Mouse (Mus musculus) myocyte (in vitro differentiated cells): Measurements from ENCODE around the gene Sept7. TPM values are rescaled to one million over a fixed set of nuclear protein-coding genes. Genes with fewer than 3 reads are reported as not detected.
"Not testable (repeated sequence)": the region's sequence is repeated elsewhere in the genome, so short reads cannot be mapped to it uniquely, and the experiment has no call there.

ENCODE experiments used
- H3K27me3 ChIP-seq: one replicate; pipeline ENCODE4 v1.6.1; 2011; ENCODE audit not compliant: control insufficient read depth, insufficient read depth, insufficient read length
- H3K36me3 ChIP-seq: one replicate; pipeline ENCODE4 v1.6.1; 2011; ENCODE audit not compliant: control insufficient read depth, insufficient read depth
- H3K4me2 ChIP-seq: one replicate; pipeline ENCODE4 v1.6.1; 2011; ENCODE audit warnings: low read depth, control low read depth
- H3K4me3 ChIP-seq: one replicate; pipeline ENCODE4 v1.5.1; 2011; ENCODE audit warnings: mild to moderate bottlenecking, control low read depth, moderate library complexity
- H3K79me2 ChIP-seq: one replicate; pipeline ENCODE4 v1.6.1; 2011; ENCODE audit not compliant: control insufficient read depth, insufficient read depth
- H3ac ChIP-seq: one replicate; pipeline ENCODE4 v1.6.1; 2011; ENCODE audit not compliant: control insufficient read depth, insufficient read length
- CEBPB ChIP-seq: IDR thresholded peaks from 2 replicates; pipeline ENCODE4 v1.6.1; 2011; ENCODE audit warnings: mild to moderate bottlenecking, moderate library complexity; ENCODE audit not compliant: poor library complexity, insufficient read depth, severe bottlenecking
- E2F4 ChIP-seq: IDR thresholded peaks from one replicate; pipeline ENCODE4 v1.6.1; 2011; ENCODE audit warnings: mild to moderate bottlenecking, control low read depth, moderate library complexity; ENCODE audit not compliant: insufficient read depth
- MAX ChIP-seq: IDR thresholded peaks from one replicate; pipeline ENCODE4 v1.6.1; 2011; ENCODE audit warnings: low read depth, mild to moderate bottlenecking, control low read depth
- MYOD1 ChIP-seq, 3 experiments: IDR thresholded peaks; one replicate each; pipeline ENCODE4 v1.6.1; 2011; ENCODE audit warnings: control low read depth in 2 of 3, low read depth in 2 of 3, mild to moderate bottlenecking in 2 of 3, moderate library complexity in 1 of 3; ENCODE audit not compliant: insufficient read length in 2 of 3, control insufficient read depth in 1 of 3
- MYOG ChIP-seq, 3 experiments: IDR thresholded peaks; one replicate each; pipeline ENCODE4 v1.6.1; 2011; ENCODE audit warnings: control low read depth in 2 of 3, low read depth in 2 of 3, mild to moderate bottlenecking in 2 of 3; ENCODE audit not compliant: insufficient read length in 2 of 3, control insufficient read depth in 1 of 3, insufficient read depth in 1 of 3
- POLR2A ChIP-seq: IDR thresholded peaks from one replicate; pipeline ENCODE4 v1.6.1; 2011; ENCODE audit warnings: low read depth, mild to moderate bottlenecking, control low read depth, moderate library complexity; ENCODE audit not compliant: insufficient read length
- POLR2AphosphoS2 ChIP-seq: IDR thresholded peaks from one replicate; pipeline ENCODE4 v1.6.1; 2011; ENCODE audit warnings: low read depth, control low read depth; ENCODE audit not compliant: insufficient read length
- REST ChIP-seq: IDR thresholded peaks from one replicate; pipeline ENCODE4 v1.6.1; 2011; ENCODE audit warnings: mild to moderate bottlenecking, control low read depth, moderate library complexity; ENCODE audit not compliant: insufficient read depth, insufficient read length
- SRF ChIP-seq: IDR thresholded peaks from one replicate; pipeline ENCODE4 v1.6.1; 2011; ENCODE audit warnings: low read depth; ENCODE audit not compliant: control insufficient read depth, insufficient read length
- TCF12 ChIP-seq: IDR thresholded peaks from one replicate; pipeline ENCODE4 v1.6.1; 2011; ENCODE audit warnings: mild to moderate bottlenecking, control low read depth; ENCODE audit not compliant: poor library complexity, insufficient read depth, severe bottlenecking
- TCF3 ChIP-seq: IDR thresholded peaks from one replicate; pipeline ENCODE4 v1.6.1; 2011; ENCODE audit warnings: low read depth, control low read depth; ENCODE audit not compliant: insufficient read length
- USF1 ChIP-seq: IDR thresholded peaks from one replicate; pipeline ENCODE4 v1.6.1; 2011; ENCODE audit warnings: low read depth, mild to moderate bottlenecking, control low read depth, moderate library complexity
- polyA plus RNA-seq: library from polyadenylated mRNA; unstranded; fragments of >200 nt; fragmentation: generic; extraction: Trizol; gene quantifications from one replicate; pipeline ENCODE4 v1.2.1, GENCODE M21; 2012; ENCODE audit warnings: missing spikeins

The Sept7 gene
- polyA plus RNA-seq, 1 experiment: 43.8 TPM

DNA sequence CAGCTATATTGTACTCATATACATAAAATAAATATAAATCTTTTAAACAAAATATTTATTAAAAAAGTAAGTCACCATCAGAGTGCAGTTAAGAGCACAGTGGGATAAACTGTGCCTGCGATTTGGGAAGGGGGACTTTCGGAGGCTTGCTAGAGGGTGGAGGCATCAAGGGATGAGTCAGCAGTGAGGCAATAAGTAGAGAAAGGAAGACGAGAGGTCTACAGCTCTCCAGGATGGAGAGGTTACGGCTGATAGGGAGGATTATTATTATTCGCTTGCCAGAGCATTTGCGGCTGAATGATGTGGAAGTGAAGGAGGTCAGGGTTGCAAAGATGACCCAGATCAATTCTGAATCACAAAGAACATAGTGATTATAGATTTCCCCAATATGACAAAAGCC lies 22.5 kb upstream of the Sept7 start:
- Histone ChIP-seq H3K79me2 (no peaks in the 10 kb centered on the region), H3K36me3 (no peaks in the 10 kb centered on the region), H3ac (no peak overlapping the region), H3K4me3 (no peak overlapping the region), H3K27me3 (no peaks in the 10 kb centered on the region), H3K4me2 (no peak overlapping the region)
- TF ChIP-seq POLR2A: no peak

DNA sequence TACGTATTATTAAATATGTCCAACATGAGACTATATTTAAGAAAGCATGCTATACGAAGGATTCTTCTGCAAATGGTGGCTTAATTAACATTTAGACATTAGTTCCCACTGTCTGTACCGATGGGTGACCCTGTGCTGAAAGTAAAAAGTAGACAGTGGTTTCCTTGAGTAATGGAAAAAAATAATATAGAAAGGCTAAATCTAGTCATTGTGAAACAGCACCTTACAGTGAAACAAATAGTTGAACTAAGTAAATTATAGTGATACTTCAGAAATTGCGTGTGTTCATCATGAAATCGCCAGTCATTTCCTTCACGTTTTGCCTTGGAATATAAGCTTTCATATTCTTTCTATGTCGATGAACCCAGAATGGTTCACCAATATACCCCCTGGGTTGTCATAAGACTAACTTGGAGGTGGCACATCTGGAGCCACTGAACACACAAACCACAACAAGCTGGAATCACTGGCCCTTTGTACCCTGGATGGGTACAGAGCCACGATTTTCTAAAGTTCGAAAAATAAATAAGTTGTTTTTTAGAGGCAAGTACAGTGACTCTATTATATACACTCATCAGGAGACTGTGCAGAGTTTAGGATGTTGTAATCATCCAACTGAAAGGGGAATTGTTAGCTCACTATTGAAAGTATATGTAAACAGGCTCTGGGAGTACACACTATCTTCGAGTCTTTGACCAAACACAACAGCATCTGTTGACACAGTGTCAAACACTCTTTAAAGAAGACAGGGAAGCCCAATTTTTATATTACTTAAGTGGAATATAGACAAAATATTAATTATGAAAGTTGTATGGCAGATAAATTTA lies 21.8 kb upstream of the Sept7 start:
- no peak overlapping the region for H3K4me3 ChIP-seq
- H3K79me2 ChIP-seq: no peaks in the 10 kb centered on the region
- no peaks in the 10 kb centered on the region for H3K27me3 ChIP-seq

DNA sequence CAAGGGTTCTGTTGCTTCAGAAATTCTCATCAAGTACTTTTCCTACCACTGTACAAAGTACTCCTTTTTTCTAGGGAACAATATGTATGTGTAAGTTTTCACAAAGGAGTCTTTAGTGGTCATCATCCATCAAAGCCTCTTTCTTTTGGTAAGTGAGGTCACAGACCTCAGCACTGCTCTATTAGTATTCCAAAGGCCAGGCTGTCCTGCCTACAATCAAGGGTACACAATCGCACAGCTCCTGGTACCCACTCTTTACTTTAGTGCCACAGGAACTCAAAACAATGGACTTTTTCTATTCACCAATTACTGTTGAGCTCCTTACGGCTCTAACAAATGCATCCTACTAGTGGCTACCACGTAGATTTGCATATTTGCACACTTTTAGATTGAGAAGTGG lies 11.2 kb upstream of the Sept7 start:
- no peaks in the 10 kb centered on the region for H3K79me2 ChIP-seq
- no peak for TF ChIP-seq TCF12
- TF ChIP-seq E2F4: no peak
- TF ChIP-seq CEBPB: no peak
- TF ChIP-seq MYOG (IDR thresholded peaks at IDR 0.05; ENCODE audit: control insufficient read depth in 1 of 3, insufficient read depth in 1 of 3, insufficient read length in 2 of 3, low read depth in 2 of 3): no peak
- TF ChIP-seq MAX: no peak
- no peak for TF ChIP-seq SRF
- no peak for TF ChIP-seq USF1
- no peak for TF ChIP-seq POLR2A
- no peak for TF ChIP-seq REST
- TF ChIP-seq TCF3: no peak
- TF ChIP-seq POLR2AphosphoS2: no peak
- TF ChIP-seq MYOD1 (IDR thresholded peaks at IDR 0.05; ENCODE audit: control insufficient read depth in 1 of 3, insufficient read length in 2 of 3, low read depth in 2 of 3): no peak
- no peak overlapping the region for H3K4me2 ChIP-seq
- no peaks in the 10 kb centered on the region for H3K27me3 ChIP-seq
- H3K4me3 ChIP-seq: no peak overlapping the region
- no peaks in the 10 kb centered on the region for H3K36me3 ChIP-seq
- no peak overlapping the region for H3ac ChIP-seq

More for the DNA sequence above, 21.8 kb upstream of the Sept7 start:
- TF ChIP-seq MYOG (IDR thresholded peaks at IDR 0.05; ENCODE audit: control insufficient read depth in 1 of 3, insufficient read depth in 1 of 3, insufficient read length in 2 of 3, low read depth in 2 of 3) (no peak), USF1 (no peak), POLR2AphosphoS2 (no peak), CEBPB (no peak), MYOD1 (IDR thresholded peaks at IDR 0.05; ENCODE audit: control insufficient read depth in 1 of 3, insufficient read length in 2 of 3, low read depth in 2 of 3) (no peak), REST (no peak), TCF12 (no peak), E2F4 (no peak), TCF3 (no peak), POLR2A (no peak), MAX (no peak), SRF (no peak)
- Histone ChIP-seq H3K4me2 (no peak overlapping the region), H3ac (no peak overlapping the region), H3K36me3 (no peaks in the 10 kb centered on the region)

DNA sequence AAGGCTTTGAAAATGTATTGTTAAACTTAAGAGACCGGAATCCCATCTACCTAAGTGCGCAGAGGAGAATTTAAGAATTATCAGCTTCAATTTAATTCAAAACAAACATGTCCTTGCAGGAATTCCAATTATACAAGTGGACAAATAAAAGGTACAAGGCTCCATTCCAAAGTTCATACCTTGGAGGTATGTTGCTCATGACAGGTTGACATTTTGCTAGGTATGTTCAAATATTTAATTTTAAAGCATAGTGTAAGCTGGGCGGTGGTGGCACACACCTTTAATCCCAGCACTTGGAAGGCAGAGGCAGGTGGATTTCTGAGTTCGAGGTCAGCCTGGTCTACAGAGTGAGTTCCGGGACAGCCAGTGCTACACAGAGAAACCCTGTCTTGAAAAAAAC lies 10.5 kb upstream of the Sept7 start:
- not testable (repeated sequence) for H3K4me2 ChIP-seq, H3K27me3 ChIP-seq, H3ac ChIP-seq, H3K79me2 ChIP-seq, H3K36me3 ChIP-seq, H3K4me3 ChIP-seq

DNA sequence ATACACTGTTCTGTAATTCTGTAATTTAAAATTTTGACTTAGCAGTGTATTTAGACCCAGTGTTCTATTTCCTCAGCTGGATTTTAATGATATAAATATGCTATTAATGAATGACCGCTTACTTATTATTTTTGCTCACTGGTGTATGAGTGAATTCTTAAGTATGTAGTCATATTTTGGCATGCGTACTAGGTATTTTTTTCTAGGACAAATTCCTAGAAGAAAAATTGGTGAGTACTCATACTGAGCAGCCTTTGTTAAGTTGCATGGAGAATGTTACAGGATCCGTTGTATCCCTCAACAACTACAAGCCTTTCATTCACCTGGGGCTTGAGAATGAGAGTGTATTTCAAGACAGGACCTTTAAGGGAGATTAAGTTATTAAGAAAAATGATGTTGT lies 10.0 kb upstream of the Sept7 start:
- H3K4me2 ChIP-seq: no peak overlapping the region
- no peak for TF ChIP-seq POLR2A
- no peak for TF ChIP-seq TCF3
- TF ChIP-seq USF1: no peak
- no peak for TF ChIP-seq TCF12
- TF ChIP-seq MAX: no peak
- TF ChIP-seq SRF: no peak
- no peak for TF ChIP-seq POLR2AphosphoS2
- TF ChIP-seq E2F4: no peak
- TF ChIP-seq MYOG (IDR thresholded peaks at IDR 0.05; ENCODE audit: control insufficient read depth in 1 of 3, insufficient read depth in 1 of 3, insufficient read length in 2 of 3, low read depth in 2 of 3): no peak
- no peak for TF ChIP-seq MYOD1 (IDR thresholded peaks at IDR 0.05; ENCODE audit: control insufficient read depth in 1 of 3, insufficient read length in 2 of 3, low read depth in 2 of 3)
- TF ChIP-seq REST: no peak
- TF ChIP-seq CEBPB: no peak
- no peaks in the 10 kb centered on the region for H3K79me2 ChIP-seq
- no peaks in the 10 kb centered on the region for H3K27me3 ChIP-seq
- no peaks in the 10 kb centered on the region for H3K36me3 ChIP-seq
- no peak overlapping the region for H3ac ChIP-seq
- H3K4me3 ChIP-seq: no peak overlapping the region
